Mouse (Mus musculus) right cerebral cortex, postnatal 25 days (tissue): Measurements from ENCODE around the gene Atp1a3.

Experiments used
- DNase-seq: peaks from one replicate; pipeline ENCODE4 v3.0.0; 2022

Gene Atp1a3

DNA sequence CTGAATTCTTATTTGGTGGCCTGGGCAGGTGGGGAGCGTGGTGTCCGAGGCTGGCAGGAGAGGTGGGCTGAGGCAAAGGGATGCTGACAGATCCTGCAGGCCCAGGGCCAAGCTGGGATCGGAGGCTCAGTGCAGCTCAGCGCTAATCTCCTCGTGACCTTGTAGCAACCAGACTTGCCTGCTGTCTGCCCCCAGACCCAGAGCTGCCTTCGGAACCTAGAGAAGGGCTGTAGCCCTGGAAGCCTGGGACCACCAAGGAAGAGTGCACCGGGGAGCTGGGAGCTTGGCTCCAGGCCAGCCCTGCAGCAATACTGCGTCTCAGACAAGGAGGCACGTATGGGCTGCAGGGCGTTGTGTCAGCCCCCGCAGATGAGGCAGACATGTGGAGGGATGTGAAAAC is 2.5 kb downstream of the Atp1a3 start:
- DNase-seq = no peak

DNA sequence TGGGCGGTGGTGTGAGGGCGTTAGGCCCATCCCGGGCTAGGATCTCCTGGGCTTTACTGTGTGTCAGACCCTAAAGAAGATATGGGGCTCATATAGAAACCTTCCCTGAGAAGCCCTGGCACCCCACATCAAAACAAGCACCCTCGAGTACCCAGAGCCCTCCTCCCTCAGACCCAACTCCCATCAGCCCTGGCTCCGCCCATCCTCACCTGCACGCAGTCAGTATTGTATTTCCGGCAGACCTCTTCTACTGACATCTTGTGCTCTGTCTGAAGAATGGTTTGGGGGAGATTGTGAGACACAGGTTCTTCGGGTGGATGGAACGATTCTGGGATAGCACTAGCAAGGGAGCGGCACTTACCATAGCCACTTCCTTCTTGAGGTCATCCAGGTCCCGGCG is 5.0 kb downstream of the Atp1a3 start:
- DNase-seq = no peak

DNA sequence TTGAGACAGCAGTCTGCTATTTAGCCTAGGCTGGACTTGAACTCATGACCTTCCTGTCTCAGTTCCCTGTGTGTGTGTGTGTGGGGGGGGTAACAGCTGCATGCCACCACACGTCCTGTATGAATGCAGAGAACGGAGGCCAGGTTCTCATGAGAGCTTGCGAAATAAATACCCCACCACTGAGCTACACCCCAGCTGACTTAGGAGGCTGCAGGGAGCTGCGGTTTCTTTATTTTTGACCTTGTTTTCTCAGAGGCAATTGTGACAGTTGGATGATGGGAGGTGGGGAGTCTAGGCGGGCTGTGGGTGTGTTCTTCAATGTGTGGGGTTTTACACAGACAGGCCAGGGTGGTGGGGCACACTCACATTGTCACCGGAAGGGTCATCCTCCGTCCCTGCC is 5.5 kb downstream of the Atp1a3 start:
- no peak for DNase-seq

DNA sequence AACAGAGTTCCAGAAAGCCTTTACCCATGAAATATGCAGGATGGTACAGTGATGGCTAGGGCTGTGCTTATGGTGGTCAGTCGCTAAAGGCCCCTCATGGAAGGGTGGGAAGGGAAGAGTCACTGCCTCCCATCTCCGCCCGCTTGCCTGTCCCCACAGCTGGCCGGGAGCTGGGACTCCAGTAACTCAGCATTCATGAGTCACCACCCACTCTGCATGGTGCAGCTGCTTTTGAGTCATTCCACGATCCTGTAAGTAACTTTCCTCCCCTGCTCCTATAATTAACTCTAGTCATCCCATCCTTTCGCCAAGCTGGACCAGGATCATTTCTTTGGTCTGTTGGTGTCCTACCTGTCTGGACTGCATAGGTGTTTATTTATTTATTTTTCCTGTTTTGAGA is 12.7 kb downstream of the Atp1a3 start:
- DNase-seq = no peak

DNA sequence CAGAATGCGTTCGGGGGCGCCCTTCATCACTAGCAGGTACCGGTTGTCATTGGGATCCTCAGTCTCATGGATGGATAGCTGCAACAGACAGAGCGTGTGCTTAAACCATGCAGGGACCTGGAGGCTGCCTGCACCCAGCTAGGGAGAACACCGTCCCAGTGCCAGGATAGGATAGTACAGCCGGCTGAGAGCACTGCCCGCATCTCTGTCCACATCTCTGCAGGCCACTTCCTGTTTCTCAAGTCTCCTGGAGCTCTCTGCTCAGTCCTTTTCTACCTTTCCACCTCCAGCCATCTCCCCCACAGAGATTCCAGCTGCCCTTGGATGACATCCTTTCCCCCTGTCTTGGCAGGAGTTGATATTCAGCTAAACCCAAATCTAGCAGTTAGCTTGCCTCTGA is 15.3 kb downstream of the Atp1a3 start:
- DNase-seq = no peak

DNA sequence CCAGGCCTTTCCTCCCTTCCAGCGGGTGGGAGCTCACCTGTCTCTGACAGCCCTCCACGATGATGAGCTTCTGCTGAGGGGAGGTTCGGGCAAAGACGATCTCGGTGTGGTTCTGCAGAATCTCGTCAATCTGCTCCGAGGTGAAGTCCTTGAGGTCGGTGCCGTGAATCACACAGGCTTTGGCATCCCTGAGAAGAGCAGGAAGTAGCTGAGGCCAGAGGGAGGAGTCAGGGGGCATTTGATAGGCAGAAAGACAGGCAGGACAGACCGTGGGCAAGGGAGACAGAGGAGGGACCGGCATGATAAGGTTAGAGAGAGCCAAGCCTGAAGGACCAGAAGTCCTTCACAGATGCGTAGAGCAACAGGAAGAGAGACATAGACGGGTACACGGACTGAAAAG is 17.8 kb downstream of the Atp1a3 start:
- no peak for DNase-seq

DNA sequence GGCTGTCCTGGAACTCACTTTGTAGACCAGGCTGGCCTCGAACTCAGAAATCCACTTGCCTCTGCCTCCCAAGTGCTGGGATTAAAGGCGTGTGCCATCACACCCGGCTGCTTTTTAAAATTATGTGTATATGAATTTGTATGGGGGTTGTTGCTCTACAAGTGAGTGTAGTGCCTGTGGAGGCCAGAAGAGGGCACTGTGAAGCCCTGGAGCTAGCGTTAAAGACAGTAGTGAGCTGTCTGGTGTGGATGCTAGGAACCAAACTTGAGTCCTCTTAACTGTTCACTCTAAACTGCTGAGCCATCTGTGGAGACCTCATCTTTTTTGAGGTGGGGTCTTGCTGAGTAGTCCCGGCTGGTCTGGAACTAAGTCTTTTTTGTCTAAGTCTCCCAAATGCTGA is 20.0 kb downstream of the Atp1a3 start:
- DNase-seq = no peak

DNA sequence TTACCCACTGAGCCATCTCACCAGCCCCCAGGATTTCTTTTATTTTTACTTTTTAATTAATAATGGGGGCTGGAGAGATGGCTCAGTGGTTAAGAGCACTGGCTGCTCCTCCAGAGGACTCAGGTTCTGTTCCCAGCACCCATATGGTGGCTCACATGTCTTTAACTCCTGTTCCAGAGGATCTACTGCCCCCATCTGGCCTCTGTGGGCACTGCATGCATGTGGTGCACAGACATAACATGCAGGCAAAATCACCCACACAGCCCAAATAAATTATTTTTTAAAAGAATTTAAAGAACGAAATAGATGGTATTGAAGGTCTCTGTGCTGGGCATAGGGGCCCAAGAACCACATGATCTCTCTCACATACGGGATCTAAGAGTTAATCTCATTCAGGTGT is 21.5 kb downstream of the Atp1a3 start:
- no peak for DNase-seq

DNA sequence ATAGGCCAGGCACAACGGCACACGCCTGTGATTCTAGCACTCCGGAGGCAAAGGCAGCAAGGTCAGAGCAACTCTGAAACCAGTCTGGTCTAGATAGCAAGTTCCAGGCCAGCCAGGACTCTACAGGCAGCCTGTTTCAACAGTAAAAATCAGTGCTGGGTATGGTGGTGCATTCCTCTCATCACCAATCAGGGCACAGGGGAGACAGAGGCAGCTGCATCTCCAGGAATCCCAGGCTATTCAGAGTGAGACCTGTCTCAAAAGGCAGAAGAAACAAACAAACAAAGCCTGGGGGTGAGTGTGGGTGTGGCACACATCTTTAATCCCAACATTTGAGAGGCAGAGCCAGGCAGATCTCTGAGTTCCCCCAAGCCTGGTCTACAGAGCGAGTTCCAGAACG is 22.4 kb downstream of the Atp1a3 start:
- DNase-seq = no peak

DNA sequence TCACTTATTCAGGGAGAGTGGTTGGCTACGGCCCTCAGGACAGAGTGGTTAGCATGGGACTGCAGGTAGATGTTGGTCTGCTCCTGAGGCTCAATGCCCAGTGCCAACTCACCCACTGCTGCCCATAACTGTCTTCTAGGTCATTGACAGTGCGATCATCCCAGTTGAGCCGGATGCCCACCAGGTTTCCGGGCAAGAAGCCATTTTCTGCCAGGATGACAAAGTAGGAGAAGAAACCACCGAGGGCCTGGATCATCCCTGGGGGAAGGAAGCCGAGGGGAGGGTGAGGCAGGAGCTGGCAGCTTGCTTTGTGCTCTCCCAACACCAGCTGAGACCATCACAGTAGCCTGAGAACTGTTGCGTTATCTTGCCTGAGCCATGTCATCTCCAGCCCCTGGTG is 25.3 kb downstream of the Atp1a3 start:
- DNase-seq = no peak

DNA sequence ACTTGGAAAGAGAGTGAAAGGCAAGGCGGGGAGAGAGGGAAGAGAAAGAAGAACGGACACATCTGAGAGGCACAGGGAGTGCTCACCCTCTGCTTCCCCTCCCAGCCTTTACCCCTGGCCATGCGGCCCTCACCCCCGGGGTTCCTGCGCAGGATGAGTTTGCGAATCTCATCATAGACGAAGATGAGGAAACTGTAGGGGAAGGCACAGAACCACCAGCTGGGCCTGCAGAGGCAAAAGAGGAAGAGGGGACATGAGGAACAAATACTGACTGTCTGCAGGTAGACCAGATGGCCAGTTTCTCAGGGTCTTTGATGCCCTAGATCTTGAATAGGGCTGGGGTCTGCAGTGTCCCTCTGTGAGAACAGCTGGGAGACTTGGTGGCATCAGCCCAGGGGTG is 27.0 kb downstream of the Atp1a3 start:
- DNase-seq = no peak

DNA sequence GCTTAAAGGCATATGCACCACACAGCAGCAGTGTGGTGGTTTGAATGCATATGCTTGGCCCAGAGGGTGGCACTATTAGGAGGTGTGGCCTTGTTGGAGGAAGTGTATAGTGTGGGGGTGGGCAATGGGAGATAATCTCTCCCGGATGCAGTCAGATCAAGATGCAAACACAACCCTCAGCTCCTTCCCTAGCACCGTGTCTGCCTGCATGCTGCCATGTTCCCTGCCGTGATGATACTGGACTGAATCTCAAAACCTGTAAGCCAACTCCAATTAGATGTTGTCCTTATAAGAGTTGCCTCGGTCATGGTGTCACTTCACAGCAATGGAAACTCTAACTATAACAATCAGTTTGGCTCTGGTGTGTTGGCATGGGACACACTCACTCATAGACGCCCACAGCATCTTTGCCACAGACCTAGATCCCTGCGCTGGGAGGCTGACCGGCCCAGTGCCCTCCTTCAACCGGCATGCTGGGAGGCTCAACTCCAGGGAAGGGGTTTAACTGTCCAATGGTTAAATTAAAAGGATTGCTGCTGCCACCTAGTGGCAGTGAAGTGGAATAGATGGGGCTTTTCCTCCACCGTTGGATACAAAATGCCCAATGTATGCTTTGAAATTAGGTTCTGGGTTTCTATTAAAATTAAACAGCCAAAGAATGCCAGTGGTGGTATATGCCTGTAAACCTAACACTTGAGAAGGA is 30.7 kb downstream of the Atp1a3 start:
- DNase-seq = no peak

DNA sequence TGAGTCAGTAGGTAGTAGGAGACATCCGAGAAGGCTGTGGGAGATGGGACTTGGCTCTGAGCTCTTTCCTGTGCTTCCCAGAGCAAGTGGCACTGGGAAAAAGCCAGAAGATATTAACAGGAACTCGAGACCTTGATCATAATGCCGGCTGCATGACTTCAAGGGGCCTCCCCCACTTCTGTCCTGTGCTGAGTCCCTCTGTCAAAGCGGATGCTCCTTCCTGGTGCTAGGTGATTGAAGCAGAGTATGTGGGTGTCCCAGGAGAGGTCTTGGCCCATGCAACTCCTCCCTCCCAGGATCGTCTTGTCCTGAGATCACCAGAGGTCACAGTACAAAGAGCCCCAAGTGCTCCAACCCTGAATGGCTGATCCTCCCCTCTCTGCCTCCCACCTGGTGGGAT is 31.9 kb downstream of the Atp1a3 start:
- no peak for DNase-seq

DNA sequence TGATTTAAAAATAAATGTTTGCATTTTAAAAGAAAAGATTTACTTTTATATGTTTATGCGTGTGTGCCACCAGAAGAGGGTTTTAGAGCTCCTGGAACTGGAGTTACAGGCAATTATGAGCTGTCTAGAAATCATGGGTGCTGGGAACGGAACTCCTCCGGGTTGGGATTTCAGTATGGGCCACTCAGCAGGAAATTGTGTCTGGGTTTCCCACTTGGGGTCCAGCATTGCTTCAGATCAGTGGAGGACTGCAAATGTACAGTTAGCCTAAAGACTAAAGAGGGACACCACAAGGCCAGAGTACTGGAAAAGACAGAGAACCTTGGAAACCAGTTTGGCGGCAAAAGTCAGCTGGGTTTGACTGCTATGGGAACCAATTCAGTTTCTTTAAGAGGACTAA is 32.5 kb downstream of the Atp1a3 start:
- DNase-seq = no peak

DNA sequence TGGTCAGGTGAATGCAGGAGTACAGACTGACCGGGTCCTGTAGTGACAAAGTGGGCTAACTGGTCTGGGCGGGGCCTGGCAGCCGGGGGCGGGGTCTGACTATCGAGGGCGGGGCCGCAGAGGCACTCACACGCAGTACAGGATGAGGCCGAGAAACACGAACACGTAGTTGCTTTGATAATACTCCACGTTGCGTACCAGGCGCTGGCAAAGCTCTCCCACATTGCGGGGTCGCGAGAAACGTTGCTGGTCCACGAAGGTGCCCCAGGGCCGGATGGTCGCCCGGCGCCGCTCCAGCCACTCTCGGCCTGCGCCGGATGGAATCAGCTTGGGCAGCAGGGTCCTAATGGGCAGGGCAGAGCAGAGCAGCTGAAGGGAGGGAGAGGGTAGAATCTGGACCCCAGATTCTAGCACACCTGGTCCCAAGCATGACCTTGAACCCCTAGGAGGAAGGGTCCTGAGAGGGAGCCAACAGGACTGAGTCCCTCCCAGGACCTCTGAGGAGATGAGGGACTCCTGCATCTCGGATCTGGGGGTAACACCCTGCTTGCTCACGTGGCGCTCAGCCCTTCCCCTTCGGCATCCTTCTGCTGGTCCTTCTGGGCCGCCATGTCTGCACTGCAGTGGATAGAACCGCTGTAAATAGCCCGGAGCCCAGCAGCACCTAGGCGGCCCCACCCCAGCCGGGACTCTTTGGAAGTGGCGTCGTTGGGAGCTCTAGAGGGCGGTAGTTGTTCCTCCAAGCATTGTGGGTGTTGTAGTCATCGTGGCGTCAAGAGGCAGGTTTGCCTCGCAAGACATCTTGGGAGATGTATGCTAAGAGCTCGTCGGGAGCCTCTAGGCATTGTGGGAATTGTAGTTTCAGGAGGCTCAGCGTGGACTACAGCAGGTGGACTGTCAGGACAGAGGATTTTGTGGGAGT is 33.5 kb downstream of the Atp1a3 start, which contains the start of gene Rabac1:
Gene Rabac1 (minus strand): TSS at position 783 of the 922 bp plus-strand sequence.
- DNase-seq = peak; percentile 92

DNA sequence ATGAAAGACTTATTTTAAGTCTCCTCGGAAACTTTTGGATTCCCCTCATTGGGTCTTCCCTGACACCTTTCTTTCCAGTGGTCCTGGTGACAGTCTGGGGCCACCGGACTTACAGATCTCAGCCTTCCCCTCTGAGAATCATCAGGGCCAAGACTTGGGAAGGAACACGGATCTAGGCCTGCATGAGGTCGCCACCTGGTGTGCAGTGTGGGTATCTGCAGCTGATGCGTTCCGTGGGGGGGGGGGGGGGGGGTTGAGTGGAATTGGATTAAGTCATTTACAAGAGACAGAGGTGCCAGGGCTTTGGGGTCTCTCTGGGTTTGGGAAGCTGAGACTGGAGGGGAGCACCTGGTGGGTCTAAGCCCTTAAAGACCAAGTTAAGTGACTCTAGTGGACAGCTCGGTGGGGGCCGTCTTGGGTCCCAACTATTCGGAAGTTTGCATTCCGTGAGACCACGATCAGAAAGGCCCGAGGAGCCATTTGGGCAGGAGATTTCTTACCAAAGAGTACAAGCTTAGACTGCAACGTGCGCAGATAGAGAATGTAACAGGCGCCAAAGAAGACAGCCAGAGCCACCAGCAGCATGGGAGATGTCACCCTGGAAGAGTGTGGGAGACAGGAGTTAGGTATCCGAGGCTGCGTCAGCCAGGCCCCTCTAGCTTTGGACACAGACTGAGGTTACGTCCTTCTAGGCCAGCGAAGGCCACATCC is 34.3 kb downstream of the Atp1a3 start:
- no peak for DNase-seq

DNA sequence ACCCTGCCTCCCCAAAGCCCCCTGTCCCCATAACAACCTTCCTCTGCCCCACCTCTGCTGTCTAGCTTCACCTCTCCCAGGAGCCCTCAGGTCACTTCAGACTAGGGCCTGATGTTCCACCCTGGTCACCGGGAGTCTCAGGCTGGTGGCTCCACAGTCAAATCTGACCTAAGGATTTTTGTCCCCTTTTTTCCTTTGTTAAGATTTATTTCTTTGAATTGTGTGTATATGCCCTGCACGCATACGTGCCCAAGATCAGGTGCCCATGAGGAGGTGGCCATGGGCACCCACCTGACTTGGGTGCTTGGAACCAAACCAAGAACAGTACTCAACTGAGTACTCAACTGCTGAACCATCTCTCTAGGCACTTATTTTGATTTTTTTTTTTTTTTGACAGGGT is 35.4 kb downstream of the Atp1a3 start:
- no peak for DNase-seq

DNA sequence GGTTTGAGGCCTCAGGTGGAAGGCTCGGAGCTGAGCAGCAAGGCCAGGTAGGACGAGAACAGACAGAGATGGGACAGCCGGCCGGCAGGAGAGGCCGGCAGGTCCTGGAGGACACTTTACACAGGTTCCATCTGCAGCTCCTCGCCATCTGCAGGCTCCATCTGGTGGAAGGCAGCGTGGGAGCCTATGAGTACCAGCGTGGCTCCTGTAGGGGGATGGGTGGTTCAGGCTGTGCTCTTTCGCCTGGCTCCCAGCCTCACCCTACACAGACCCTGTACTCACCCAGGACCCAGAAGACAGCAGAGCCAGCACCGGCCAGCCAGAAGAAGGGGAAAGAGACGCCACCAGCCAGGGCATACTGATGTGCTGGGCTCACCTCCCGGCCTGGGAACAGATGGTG is 36.0 kb downstream of the Atp1a3 start:
- peak; percentile 51 for DNase-seq

DNA sequence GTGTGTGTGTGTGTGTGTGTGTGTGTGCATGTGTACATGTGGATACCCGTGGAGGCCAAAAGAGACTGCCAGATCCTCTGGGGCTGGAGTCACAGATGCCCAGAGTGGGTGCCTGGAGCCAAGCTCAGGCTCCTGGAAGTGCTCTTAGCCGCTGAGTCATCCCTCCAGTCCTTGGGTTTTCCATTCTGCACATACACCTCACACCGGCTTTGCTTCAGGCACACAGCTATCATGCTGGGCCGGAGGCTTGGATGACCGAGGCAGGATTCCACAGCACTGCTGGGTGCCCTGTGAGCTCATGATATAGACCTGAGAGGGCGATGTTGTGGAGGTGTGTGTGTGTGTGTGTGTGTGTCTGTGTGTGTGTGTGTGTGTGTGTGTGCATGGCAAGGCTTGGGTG is 37.3 kb downstream of the Atp1a3 start:
- no peak for DNase-seq

DNA sequence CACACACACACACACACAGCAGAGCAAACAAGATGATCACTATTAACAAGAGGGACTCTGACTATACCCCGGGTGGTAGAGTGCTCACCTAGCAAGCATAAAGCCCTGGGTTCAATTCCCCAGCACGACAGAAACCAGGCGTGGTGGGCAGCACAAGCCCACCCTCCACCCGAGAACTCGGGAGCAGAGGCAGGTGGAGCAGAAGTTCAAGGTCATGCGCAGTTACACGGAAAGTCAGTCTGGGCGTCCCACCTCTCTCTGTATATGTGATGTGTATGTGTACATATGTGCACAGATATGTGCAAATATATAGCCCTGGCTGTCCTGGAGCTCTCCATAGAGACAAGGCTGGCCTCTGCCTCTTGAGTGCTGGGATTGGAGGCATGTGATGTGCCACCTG is 37.8 kb downstream of the Atp1a3 start:
- DNase-seq = no peak

DNA sequence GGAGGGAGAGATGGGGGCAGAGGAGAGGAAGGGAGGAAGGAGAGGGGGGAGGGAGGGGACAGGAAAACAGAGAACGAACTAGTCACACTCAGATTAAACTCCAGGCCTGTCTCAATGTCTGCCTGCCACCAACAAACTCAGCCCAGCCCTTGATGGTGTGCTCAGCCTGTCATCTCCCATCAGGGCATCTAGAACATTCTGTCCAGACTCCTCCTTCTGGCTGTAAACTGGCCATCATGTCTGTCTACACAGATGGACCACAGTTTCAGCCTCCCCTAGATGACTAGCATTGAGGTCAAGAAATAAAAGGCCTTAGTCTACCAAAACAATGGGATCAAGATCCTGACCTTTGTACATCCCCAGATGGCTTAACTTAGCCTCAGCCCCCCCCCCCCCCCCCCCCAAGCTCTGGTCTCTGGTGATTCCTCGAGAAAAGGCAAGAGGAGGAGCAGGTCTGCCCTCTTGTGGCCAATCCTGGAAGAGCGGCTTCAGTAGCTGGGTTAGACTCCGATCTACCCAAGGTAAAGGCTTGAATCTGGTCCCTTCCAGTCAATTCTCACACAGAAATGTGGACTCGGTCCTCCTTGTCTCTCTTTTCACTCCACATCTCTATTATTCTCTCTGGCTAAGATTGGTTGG is 40.7 kb downstream of the Atp1a3 start:
- peak; percentile 69 for DNase-seq

DNA sequence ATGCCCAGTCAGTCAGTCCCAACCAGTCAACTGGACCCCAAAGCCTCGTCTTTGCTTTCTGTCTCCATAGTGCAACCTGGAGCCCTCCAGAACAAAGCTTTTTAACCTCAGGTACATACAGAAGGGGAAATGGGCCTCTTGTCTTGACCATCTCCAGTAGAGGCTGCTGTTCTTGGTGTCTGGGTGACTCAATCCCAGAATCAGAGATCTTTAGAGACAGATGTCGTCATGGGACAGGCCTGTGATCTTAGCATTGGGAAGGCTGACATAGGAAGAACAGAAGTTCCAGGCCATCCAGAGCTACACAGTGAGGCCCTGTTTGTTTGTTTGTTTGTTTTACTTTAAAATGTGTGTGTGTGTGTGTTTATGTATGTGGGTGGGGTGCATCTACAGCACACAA is 41.5 kb downstream of the Atp1a3 start:
- DNase-seq = no peak

DNA sequence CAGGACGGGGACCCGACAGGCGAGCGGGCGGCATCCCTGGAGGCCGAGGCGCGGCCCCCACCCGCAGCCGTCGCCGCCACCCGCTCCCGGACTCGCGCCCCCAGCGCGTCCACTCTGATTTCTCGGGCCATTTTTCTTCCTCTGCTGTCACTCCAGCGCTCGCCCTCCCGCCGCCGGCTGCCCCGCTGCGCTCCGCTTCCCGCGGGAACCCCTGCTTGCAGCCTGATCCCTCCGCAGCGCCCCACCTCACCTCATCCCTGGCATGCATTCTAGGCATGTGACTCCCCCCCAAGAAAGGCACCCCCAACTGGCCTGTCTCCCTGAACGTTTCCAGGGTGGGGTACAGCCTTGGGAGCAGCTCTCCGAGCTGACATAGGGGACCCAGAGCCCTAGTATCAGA is 50.5 kb downstream of the Atp1a3 start:
- DNase-seq = no peak
